Mouse (Mus musculus): Measurements from ENCODE around the gene Pla2g4a.

Gene Pla2g4a

GRCm38 (mm10) chr1:149960734-149961424, at the start of gene Pla2g4a:
Gene Pla2g4a, minus strand, starts transcription at chr1:149961290.
- DNase-seq (ENCODE audit: low read depth, low spot score): peak; percentile 60

- DNase-seq (ENCODE audit: low read depth, low spot score): no peak
Observed at GRCm38 (mm10) chr1:150010629-150010979, 49.5 kb upstream of the Pla2g4a start.

- DNase-seq (ENCODE audit: low read depth, low spot score): peak; percentile 20
Observed at GRCm38 (mm10) chr1:150009968-150010628, 49.0 kb upstream of the Pla2g4a start.

GRCm38 (mm10) chr1:150009134-150009533, 48.0 kb upstream of the Pla2g4a start:
- DNase-seq (ENCODE audit: low read depth, low spot score): peak; percentile 8

DNA sequence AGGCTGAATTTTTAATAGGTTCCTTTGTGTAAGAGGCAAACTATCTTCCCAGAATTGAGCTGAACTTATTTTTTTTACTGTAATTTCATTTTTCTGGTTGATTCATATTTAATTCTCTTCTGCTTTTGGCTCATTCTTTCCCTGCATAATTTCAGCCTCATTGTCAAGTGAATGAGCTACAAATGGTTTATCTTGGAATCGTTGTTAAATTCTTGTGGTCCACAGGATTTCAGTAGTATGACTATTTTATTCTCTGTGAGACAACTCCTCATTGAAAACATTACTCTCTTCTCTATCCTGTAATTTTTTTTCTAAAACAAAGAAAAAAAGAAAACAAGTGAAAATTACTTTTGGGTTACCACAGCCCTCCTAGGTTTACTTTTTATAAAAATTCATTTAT, 14.5 kb upstream of the Pla2g4a start:
- no peak for DNase-seq (ENCODE audit: low read depth, low spot score)

- DNase-seq (ENCODE audit: low read depth, low spot score): no peak
Observed at GRCm38 (mm10) chr1:149965826-149966225, 4.7 kb upstream of the Pla2g4a start.

GRCm38 (mm10) chr1:149961425-149962303, 574 bp upstream of the Pla2g4a start:
- no peak for DNase-seq (ENCODE audit: low read depth, low spot score)

DNA sequence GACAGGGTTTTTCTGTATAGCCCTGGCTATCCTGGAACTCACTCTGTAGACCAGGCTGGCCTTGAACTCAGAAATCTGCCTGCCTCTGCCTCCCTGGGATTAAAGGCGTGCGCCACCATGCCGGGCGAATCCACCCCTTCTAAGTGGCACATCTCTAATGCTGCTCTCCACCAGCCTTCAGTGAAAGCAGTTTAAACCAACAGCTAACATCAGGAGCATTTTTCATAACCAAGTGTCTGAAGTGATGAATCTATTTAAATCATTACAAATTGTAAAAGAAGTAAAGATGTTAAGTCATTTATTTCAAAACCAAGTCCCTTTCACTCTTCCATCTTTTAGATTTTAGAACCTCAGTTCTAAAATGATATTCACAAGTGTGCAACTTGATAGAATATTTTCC, 839 bp downstream of the Pla2g4a start:
- no peak for DNase-seq (ENCODE audit: low read depth, low spot score)

GRCm38 (mm10) chr1:149959069-149959468, 2.0 kb downstream of the Pla2g4a start:
- no peak for DNase-seq (ENCODE audit: low read depth, low spot score)

DNA sequence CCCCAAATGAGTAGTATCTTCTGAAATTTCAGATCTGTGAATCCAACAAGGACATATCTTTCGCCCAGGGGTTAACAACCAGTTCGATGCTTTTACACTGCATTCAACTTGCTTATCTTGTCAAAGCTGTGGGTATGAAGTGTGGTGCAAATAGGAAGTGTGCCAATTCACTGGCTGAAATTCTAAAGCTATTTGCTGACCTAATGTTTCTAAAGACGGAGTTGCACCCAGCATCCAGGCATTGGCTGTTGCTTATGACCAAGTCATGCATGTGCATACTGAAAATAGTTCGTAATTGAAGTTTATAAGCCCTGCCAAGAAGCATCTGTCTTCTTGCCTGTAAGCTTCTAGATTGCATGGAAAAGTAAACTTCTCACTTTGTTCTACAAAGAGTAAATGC, 5.6 kb downstream of the Pla2g4a start:
- no peak for DNase-seq (ENCODE audit: low read depth, low spot score)

DNA sequence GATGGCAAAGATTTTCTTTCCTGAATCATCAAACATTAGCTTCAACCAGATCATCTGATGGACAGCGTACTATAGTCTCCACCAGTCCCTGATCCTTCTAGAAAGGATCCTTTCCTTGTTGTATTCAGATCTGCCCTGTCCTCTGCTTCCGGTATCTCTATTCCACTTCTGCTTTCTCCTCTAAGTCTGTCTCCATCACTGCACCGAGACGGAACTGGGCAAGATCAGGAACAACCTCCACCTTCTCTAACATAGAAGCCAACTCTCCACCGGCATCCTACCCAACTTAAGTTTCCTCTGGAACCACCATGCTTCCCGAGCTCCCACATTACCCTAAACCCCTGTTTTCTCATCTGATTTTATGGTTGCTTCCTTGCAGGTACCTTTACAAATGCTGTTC, 7.1 kb downstream of the Pla2g4a start:
- DNase-seq (ENCODE audit: low read depth, low spot score): no peak

- no peak for DNase-seq (ENCODE audit: low read depth, low spot score)
Observed at GRCm38 (mm10) chr1:149952050-149952449, 9.0 kb downstream of the Pla2g4a start.

DNA sequence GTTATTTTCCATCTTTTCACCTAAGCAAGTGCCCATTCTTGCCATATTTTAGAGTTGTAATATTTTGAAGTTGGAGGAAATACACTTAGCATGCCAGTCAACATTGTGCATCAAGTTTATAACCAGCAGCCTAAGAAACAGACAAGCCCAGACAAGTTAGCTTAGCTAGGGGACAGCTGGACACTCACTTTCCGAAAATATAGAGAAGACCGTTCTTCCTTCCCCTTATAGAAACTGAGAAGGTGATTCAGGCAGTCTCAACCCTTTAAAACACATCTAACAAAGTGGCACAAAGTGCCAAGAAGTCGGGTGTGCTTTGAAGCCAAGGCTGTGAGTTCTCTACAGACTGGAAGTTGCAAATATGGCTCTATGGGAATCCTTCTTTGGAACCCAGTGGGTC, 10.4 kb downstream of the Pla2g4a start:
- no peak for DNase-seq (ENCODE audit: low read depth, low spot score)

DNA sequence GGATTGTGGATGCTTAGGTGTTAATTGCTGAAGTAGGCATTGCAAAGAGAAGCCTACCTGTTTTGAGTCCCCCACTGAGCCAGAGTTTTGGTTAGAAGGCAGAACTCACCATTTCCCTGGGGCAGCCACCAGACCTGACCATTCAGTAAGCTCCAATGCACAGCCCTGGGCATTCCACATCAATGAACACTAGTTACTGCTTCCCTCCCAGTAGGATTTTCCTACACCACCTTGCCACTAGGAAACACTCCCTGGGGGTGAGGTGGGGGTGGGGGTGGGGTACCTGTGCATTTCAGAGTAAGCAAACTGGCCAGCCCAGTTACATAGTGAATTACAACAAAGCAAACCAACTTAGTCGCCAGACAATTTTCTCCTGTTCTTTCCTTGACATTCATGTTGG, 10.8 kb downstream of the Pla2g4a start:
- DNase-seq (ENCODE audit: low read depth, low spot score): no peak

- DNase-seq (ENCODE audit: low read depth, low spot score): no peak
Observed at GRCm38 (mm10) chr1:149949334-149949733, 11.8 kb downstream of the Pla2g4a start.

DNA sequence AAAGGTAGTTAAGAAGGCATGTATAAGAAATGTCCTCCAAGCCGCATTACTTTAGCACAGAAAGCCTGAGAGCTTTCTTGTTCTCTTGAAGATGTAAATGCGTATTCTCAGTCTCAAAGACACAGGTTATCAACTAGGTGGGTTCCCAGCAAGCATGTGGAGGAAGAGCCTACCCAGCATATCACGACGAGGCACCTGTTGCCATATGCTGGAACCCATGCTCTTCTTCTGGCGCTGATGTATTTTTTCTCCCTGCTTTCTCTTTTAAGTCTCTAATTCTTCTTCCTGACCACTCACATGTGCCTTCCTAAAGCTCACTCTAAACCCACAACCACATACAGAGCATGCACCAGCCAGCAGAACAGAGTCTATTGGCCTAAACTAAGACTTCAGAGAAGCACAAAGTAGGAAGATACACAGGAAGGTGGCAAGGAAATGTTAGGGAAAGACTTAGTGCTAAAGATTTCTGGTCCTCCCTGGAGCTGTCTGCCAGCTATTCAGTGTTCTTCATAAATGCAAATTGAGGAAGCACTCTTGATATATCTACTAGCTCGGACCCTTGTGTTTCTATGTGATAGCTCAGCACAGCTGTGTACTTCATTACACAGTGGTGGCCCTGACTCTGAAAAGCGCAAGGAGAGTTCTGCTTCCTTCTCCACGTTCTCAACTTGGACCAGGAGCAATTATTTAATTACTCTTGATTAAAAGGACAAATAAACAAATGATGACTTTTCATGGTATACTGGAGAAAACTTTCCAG, 12.8 kb downstream of the Pla2g4a start:
- no peak for DNase-seq (ENCODE audit: low read depth, low spot score)

GRCm38 (mm10) chr1:149946993-149947392, 14.1 kb downstream of the Pla2g4a start:
- no peak for DNase-seq (ENCODE audit: low read depth, low spot score)

DNA sequence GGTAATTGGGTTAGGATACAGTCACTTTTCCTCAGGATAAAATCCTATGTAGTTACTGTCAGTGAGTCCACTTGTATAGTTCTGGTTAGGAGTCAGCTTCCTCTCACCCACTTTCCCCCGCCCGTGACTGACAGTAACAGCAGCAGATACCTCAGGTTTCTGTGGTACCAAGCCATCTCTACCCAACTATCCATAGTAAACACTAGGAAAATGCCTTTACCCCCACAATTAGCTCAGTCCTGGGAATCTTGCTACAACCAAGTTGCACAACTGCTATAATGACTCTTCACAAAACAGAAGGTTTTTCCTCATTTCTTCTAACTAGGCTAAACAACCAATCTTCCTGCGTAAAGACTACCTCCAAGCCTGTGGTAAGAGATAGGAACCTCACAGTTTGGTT, 14.7 kb downstream of the Pla2g4a start:
- DNase-seq (ENCODE audit: low read depth, low spot score): no peak

DNA sequence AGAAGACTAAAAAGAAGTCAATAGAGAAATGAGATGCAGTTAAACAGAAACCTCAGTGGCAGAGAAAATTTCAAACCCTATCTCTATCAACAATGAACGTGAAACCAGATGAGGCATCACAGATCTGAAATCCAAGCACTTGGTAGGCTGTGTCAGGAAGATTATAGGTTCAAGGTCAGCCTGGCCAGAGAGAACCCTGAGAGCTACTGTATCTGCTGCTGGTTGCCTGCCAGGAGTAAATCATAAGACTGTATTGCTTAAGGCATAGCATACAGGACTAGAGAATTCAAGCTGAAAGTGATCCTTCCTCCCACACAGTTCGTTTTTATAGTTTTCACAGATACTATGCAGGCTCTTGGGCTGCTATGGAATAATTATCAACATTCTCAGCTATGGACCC, 17.5 kb downstream of the Pla2g4a start:
- no peak for DNase-seq (ENCODE audit: low read depth, low spot score)

DNA sequence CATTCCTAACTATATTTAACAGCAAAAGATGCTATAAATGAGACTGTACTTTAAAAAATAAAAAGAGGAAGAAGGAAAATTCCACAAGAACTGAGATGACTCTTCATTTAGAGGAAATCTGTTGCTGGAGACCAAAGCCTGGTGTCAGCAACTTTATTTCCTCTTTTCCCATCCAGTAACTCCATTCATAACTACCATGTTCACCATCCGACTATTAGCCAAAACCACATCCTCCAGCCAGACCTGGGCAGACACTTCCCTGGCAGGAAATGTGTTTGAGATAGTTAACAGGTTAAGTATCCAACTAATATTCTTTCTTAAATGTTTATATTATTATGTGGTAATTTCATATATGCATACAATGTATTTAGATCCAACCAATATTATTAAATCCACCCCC, 20.8 kb downstream of the Pla2g4a start:
- DNase-seq (ENCODE audit: low read depth, low spot score): no peak

GRCm38 (mm10) chr1:149939261-149940032, 21.6 kb downstream of the Pla2g4a start:
- no peak for DNase-seq (ENCODE audit: low read depth, low spot score)
